Mouse (Mus musculus) liver, adult 2 months (tissue): ENCODE measurements around the gene Faf1. TPM values are rescaled to one million over a fixed set of nuclear protein-coding genes. Genes with fewer than 3 reads are reported as not detected.

Source experiments
- DNase-seq: peaks from one replicate; pipeline ENCODE4 v3.0.0-alpha.2; 2011; ENCODE audit warnings: low read depth, low spot score; ENCODE audit errors: extremely low read depth
- H3K27ac ChIP-seq: fragments of 200-500 bp; replicated peaks from 2 replicates; pipeline ENCODE4 v1.5.1; 2012; ENCODE audit warnings: low read depth, mild to moderate bottlenecking, control low read depth, inconsistent platforms, low read length; ENCODE audit not compliant: insufficient read depth
- H3K27me3 ChIP-seq: fragments of 200-500 bp; 2 replicates; pipeline ENCODE4 v1.6.1; 2012; ENCODE audit warnings: mild to moderate bottlenecking, moderate library complexity, low read length, inconsistent platforms; ENCODE audit not compliant: control insufficient read depth, insufficient read depth
- H3K36me3 ChIP-seq: fragments of 200-500 bp; 2 replicates; pipeline ENCODE4 v1.6.1; 2012; ENCODE audit warnings: low read length, inconsistent platforms; ENCODE audit not compliant: control insufficient read depth, insufficient read depth
- H3K4me1 ChIP-seq: fragments of 200-500 bp; 2 replicates; pipeline ENCODE4 v1.6.1; 2011; ENCODE audit warnings: low read length; ENCODE audit not compliant: control insufficient read depth, insufficient read depth
- H3K4me3 ChIP-seq: fragments of 200-500 bp; 2 replicates; pipeline ENCODE4 v1.5.1; 2011; ENCODE audit warnings: low read depth, mild to moderate bottlenecking, control low read depth, low read length, moderate library complexity; ENCODE audit not compliant: insufficient read depth
- H3K79me2 ChIP-seq: fragments of 200-500 bp; 2 replicates; pipeline ENCODE4 v1.6.1; 2012; ENCODE audit warnings: inconsistent platforms, mild to moderate bottlenecking, low read length, moderate library complexity; ENCODE audit not compliant: control insufficient read depth, insufficient read depth
- H3K9ac ChIP-seq: fragments of 200-500 bp; 2 replicates; pipeline ENCODE4 v1.6.1; 2012; ENCODE audit warnings: low read depth, mild to moderate bottlenecking, control low read depth, inconsistent platforms, low read length
- CTCF ChIP-seq: fragments of 200-500 bp; IDR thresholded peaks from 2 replicates; pipeline ENCODE4 v1.5.1; 2011; ENCODE audit warnings: low read depth, low read length, control low read depth
- POLR2A ChIP-seq: fragments of 200-500 bp; IDR thresholded peaks from 2 replicates; pipeline ENCODE4 v1.6.1; 2011; ENCODE audit warnings: low read length, control low read depth; ENCODE audit not compliant: insufficient read depth; ENCODE audit errors: extremely low read depth
- WGBS: fragments of 180-500 bp; shearing (Covaris S2); methylation state at CpG from one replicate; pipeline ENCODE4 v1.1.7; 2018; 5-methylcytosine and 5-hydroxymethylcytosine counted together
- polyA plus RNA-seq: library from polyadenylated mRNA; depleted of rRNA; stranded (reverse); fragments of >200 nt; gene quantifications from 2 replicates; pipeline ENCODE4 v1.2.3, GENCODE M21; 2012; rRNA removed
- total RNA-seq: library from RNA; depleted of rRNA; stranded (reverse); fragments of >200 nt; gene quantifications from 2 replicates; pipeline ENCODE4 v1.2.3, GENCODE M21; 2014; rRNA removed

The Faf1 gene
- total and polyA plus RNA-seq, 2 experiments: 4.7 to 21.7 TPM

DNA sequence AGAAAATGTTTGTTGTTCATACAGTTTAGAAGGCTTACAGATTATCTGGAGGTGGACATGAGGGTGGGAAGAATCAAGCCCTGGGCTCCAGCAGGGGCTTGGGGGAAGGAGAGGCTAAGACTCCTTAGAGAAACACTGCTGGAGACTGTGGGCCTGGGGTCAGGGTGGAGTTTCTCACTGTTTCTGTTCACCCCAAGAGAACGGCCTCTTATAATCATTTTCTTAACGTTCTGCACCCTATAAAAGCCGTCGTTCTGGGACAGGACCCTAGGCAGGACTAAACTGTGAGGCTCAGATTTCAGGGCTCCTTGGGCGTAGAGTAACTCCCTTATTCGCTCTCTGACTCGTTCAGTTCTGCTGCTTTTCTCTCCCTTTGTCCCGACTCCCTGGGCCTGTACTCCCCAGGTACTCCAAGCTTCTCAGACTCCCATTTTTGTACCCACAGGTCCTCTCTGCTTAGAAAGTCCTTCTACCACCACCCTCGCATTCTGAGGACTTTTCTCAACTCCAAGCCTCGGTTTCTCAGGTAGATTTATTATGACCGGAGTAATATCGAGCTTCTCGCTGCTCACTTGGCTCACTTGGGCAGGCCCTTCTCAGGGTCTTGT, 310.5 kb downstream of the Faf1 start:
- TF ChIP-seq POLR2A (no peak), CTCF (no peak)
- H3K27ac ChIP-seq: no peak overlapping the region
- H3K36me3 ChIP-seq: no peaks in the 10 kb centered on the region
- H3K79me2 ChIP-seq: no peaks in the 10 kb centered on the region
- H3K4me1 ChIP-seq: no peaks in the 10 kb centered on the region; the same call in none of the 2 replicates
- 20% methylated on average over 13 of the region's 13 CpGs for WGBS
- DNase-seq: no peak
- no peak overlapping the region for H3K4me3 ChIP-seq
- no peak overlapping the region for H3K9ac ChIP-seq
- peaks cover 38% of the 10 kb centered on the region for H3K27me3 ChIP-seq

GRCm38 (mm10) chr4:109987560-109988362, 311.4 kb downstream of the Faf1 start:
- H3K27ac ChIP-seq: no peak overlapping the region
- H3K79me2 ChIP-seq: no peaks in the 10 kb centered on the region
- DNase-seq: peak; percentile 45
- H3K4me1 ChIP-seq: no peaks in the 10 kb centered on the region; the same call in none of the 2 replicates
- 5% methylated on average over 20 of the region's 20 CpGs for WGBS
- no peaks in the 10 kb centered on the region for H3K36me3 ChIP-seq
- no peak overlapping the region for H3K9ac ChIP-seq
- TF ChIP-seq CTCF (no peak), POLR2A (no peak)
- peaks cover 29% of the 10 kb centered on the region for H3K27me3 ChIP-seq
- no peak overlapping the region for H3K4me3 ChIP-seq

DNA sequence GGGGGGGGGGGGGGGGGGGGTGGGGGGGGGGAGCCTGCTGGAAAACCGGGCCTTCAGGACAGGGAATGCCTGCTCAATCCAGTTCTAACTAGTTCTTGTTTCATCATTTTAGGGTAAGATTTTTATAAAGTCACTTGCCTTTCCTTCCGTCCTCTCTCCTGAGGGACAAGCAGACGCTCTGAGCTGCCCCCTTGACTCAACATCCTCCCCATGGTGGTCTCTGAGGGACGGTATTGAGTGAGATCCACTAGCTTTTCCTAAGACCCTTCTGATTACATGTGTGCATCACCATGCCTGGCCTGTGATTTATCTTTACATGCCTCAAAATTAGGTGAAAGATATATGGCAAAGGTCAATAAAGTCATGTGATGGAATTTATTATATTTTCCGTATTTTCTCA, 312.0 kb downstream of the Faf1 start:
- Histone ChIP-seq H3K4me1 (no peaks in the 10 kb centered on the region; the same call in 1 of the 2 replicates), H3K27me3 (peaks cover 28% of the 10 kb centered on the region), H3K79me2 (no peaks in the 10 kb centered on the region), H3K4me3 (no peak overlapping the region), H3K27ac (no peak overlapping the region), H3K9ac (no peak overlapping the region), H3K36me3 (no peaks in the 10 kb centered on the region)
- 34% methylated on average over 5 of the region's 5 CpGs for WGBS
- TF ChIP-seq POLR2A (no peak), CTCF (no peak)
- no peak for DNase-seq

- H3K4me3 ChIP-seq: no peak overlapping the region
- DNase-seq: no peak
- no peaks in the 10 kb centered on the region for H3K36me3 ChIP-seq
- H3K79me2 ChIP-seq: no peaks in the 10 kb centered on the region
- no peak overlapping the region for H3K9ac ChIP-seq
- no peaks in the 10 kb centered on the region; the same call in 1 of the 2 replicates for H3K4me1 ChIP-seq
- no peak overlapping the region for H3K27ac ChIP-seq
- TF ChIP-seq CTCF: no peak
- no peak for TF ChIP-seq POLR2A
- H3K27me3 ChIP-seq: peaks cover 21% of the 10 kb centered on the region
- 45% methylated on average over 6 of the region's 6 CpGs for WGBS
Observed at GRCm38 (mm10) chr4:109989213-109989612, 312.8 kb downstream of the Faf1 start.

DNA sequence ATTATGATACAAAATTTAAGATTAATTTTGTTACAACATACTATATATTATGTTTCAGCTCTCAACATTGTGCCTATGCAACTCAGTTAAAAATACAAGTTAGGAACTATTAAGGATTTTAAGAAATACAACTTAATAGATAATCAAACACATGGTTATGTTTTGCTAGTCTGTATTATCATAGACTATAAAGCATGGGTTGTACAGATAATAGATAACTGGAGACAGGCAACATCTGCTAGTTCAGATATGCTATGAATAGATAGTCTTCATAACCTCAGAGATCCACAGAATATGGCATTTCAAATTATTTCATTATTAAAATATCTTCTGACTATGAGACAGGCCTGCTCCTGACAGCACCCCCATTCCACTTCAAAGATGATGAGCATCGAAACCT, 329.7 kb downstream of the Faf1 start:
- WGBS: 94% methylated on average over 1 of the region's 1 CpGs
- no peak overlapping the region for H3K9ac ChIP-seq
- no peaks in the 10 kb centered on the region for H3K4me1 ChIP-seq
- no peaks in the 10 kb centered on the region for H3K36me3 ChIP-seq
- DNase-seq: no peak
- H3K27ac ChIP-seq: no peak overlapping the region
- TF ChIP-seq POLR2A: no peak
- H3K79me2 ChIP-seq: no peaks in the 10 kb centered on the region
- no peak overlapping the region for H3K4me3 ChIP-seq
- H3K27me3 ChIP-seq: no peaks in the 10 kb centered on the region

Other genes with a start within 250 kb of the Faf1 start
- gene Rnf11, start 191.9 kb upstream of the Faf1 start, total RNA-seq: 42.6 and 48.7 TPM in 2 replicates
- gene Rnf11, start 191.9 kb upstream of the Faf1 start, polyA plus RNA-seq: 33.5 and 42.6 TPM in 2 replicates
- gene 4930522H14Rik, start 145.3 kb upstream of the Faf1 start, total RNA-seq: not detected in 2 replicates
- not detected in 2 replicates for gene 4930522H14Rik, start 145.3 kb upstream of the Faf1 start, polyA plus RNA-seq
- 10.0 and 12.5 TPM in 2 replicates for gene Cdkn2c, start 9.4 kb upstream of the Faf1 start, total RNA-seq
- 2.7 and 2.8 TPM in 2 replicates for gene Cdkn2c, start 9.4 kb upstream of the Faf1 start, polyA plus RNA-seq